Mouse (Mus musculus) MEL (cell line): ENCODE results near the gene Cd47. TPM values are rescaled to one million over a fixed set of nuclear protein-coding genes. Genes with fewer than 3 reads are reported as not detected.
A peak's percentile ranks its signal among the peaks of the same experiment; 100 is the strongest.

Experiments
- DNase-seq: peaks from one replicate; pipeline ENCODE4 v3.0.0; 2011; ENCODE audit warnings: low read depth, low spot score
- H3K27ac ChIP-seq: 2 replicates; pipeline ENCODE4 v1.5.1; 2012; ENCODE audit warnings: low read depth, mild to moderate bottlenecking, control low read depth, low read length, moderate library complexity; ENCODE audit not compliant: control insufficient read depth
- H3K27me3 ChIP-seq, 2 experiments: fragments of 150-350 bp in 1 of 2; sonication (generic) in 1 of 2; 2 replicates each; pipeline ENCODE4 v1.6.1; 2012; ENCODE audit warnings: low read length in 2 of 2, mild to moderate bottlenecking in 2 of 2, improper control_type of control experiment in 1 of 2, moderate library complexity in 1 of 2; ENCODE audit not compliant: insufficient read depth in 2 of 2, control insufficient read depth in 1 of 2
- H3K36me3 ChIP-seq, 2 experiments: 2 replicates each; pipeline ENCODE4 v1.6.1; 2012 to 2014; ENCODE audit warnings: low read length in 2 of 2, improper control_type of control experiment in 1 of 2, inconsistent platforms in 1 of 2, mild to moderate bottlenecking in 1 of 2; ENCODE audit not compliant: insufficient read depth in 2 of 2, control insufficient read depth in 1 of 2
- H3K4me1 ChIP-seq, 2 experiments: fragments of 150-350 bp in 1 of 2; sonication (generic) in 1 of 2; 2 replicates each; pipeline ENCODE4 v1.6.1; 2012; ENCODE audit warnings: low read length in 2 of 2, improper control_type of control experiment in 1 of 2, mild to moderate bottlenecking in 1 of 2; ENCODE audit not compliant: insufficient read depth in 2 of 2, control insufficient read depth in 1 of 2
- H3K4me3 ChIP-seq, 2 experiments: fragments of 150-350 bp in 1 of 2; sonication (generic) in 1 of 2; 2 replicates each; pipeline ENCODE4 v1.5.1; 2012; ENCODE audit warnings: low read depth in 2 of 2, low read length in 2 of 2, mild to moderate bottlenecking in 2 of 2, moderate library complexity in 2 of 2, control low read depth in 1 of 2, improper control_type of control experiment in 1 of 2; ENCODE audit not compliant: control insufficient read depth in 1 of 2, insufficient read depth in 1 of 2
- H3K79me2 ChIP-seq: 2 replicates; pipeline ENCODE4 v1.6.1; 2012; ENCODE audit warnings: mild to moderate bottlenecking, low read length, moderate library complexity; ENCODE audit not compliant: control insufficient read depth, poor library complexity, insufficient read depth
- H3K9ac ChIP-seq: 2 replicates; pipeline ENCODE4 v1.6.1; 2012; ENCODE audit warnings: low read depth, mild to moderate bottlenecking, control low read depth, low read length, moderate library complexity; ENCODE audit not compliant: control insufficient read depth, poor library complexity, severe bottlenecking
- H3K9me3 ChIP-seq: fragments of 150-350 bp; sonication (generic); replicated peaks from 2 replicates; pipeline ENCODE4 v1.6.1; 2012; ENCODE audit warnings: mild to moderate bottlenecking, low read length, improper control_type of control experiment, moderate library complexity; ENCODE audit not compliant: insufficient read depth
- BHLHE40 ChIP-seq: IDR thresholded peaks from 2 replicates; pipeline ENCODE4 v1.6.1; 2012; ENCODE audit warnings: low read depth, mild to moderate bottlenecking, inconsistent platforms, low read length, improper control_type of control experiment, borderline replicate concordance
- CHD1 ChIP-seq: IDR thresholded peaks from 2 replicates; pipeline ENCODE4 v1.6.1; 2012; ENCODE audit warnings: low read depth, mild to moderate bottlenecking, inconsistent platforms, low read length, improper control_type of control experiment
- CHD2 ChIP-seq: IDR thresholded peaks from 2 replicates; pipeline ENCODE4 v1.6.1; 2011; ENCODE audit warnings: low read length, improper control_type of control experiment
- CTCF ChIP-seq, 3 experiments: IDR thresholded peaks in 2 of 3; conservative IDR thresholded peaks in 1 of 3; 2 replicates each; pipeline ENCODE4 v1.5.1; 2011 to 2012; ENCODE audit warnings: low read length in 3 of 3, low read depth in 2 of 3, mild to moderate bottlenecking in 2 of 3, improper control_type of control experiment in 1 of 3, inconsistent platforms in 1 of 3, mixed read lengths in 1 of 3, moderate library complexity in 1 of 3; ENCODE audit not compliant: control insufficient read depth in 1 of 3, insufficient read depth in 1 of 3, poor library complexity in 1 of 3, severe bottlenecking in 1 of 3
- ETS1 ChIP-seq: IDR thresholded peaks from 2 replicates; pipeline ENCODE4 v1.6.1; 2012; ENCODE audit warnings: low read depth, mild to moderate bottlenecking, inconsistent platforms, low read length, improper control_type of control experiment, moderate library complexity
- GABPA ChIP-seq: IDR thresholded peaks from 2 replicates; pipeline ENCODE4 v1.6.1; 2012; ENCODE audit warnings: low read depth, mild to moderate bottlenecking, inconsistent platforms, low read length, improper control_type of control experiment, moderate library complexity
- GATA1 ChIP-seq: IDR thresholded peaks from 2 replicates; pipeline ENCODE4 v1.6.1; 2011; ENCODE audit warnings: low read depth, low read length, improper control_type of control experiment
- HCFC1 ChIP-seq: IDR thresholded peaks from 2 replicates; pipeline ENCODE4 v1.6.1; 2012; ENCODE audit warnings: low read depth, mild to moderate bottlenecking, inconsistent platforms, low read length, improper control_type of control experiment, moderate library complexity
- MAFK ChIP-seq: IDR thresholded peaks from 2 replicates; pipeline ENCODE4 v1.6.1; 2011; ENCODE audit warnings: low read depth, mild to moderate bottlenecking, low read length, improper control_type of control experiment, borderline replicate concordance
- MAX ChIP-seq: IDR thresholded peaks from 2 replicates; pipeline ENCODE4 v1.6.1; 2011; ENCODE audit warnings: low read length, improper control_type of control experiment
- MAZ ChIP-seq: IDR thresholded peaks from 2 replicates; pipeline ENCODE4 v1.6.1; 2012; ENCODE audit warnings: low read depth, mild to moderate bottlenecking, inconsistent platforms, low read length, improper control_type of control experiment
- MXI1 ChIP-seq: IDR thresholded peaks from 2 replicates; pipeline ENCODE4 v1.6.1; 2011; ENCODE audit warnings: mild to moderate bottlenecking, low read depth, low read length, improper control_type of control experiment
- MYB ChIP-seq: IDR thresholded peaks from 2 replicates; pipeline ENCODE4 v1.6.1; 2011; ENCODE audit warnings: mild to moderate bottlenecking, low read depth, low read length, improper control_type of control experiment
- NELFE ChIP-seq: IDR thresholded peaks from 2 replicates; pipeline ENCODE4 v1.6.1; 2011; ENCODE audit warnings: low read depth, low read length, improper control_type of control experiment
- NRF1 ChIP-seq: IDR thresholded peaks from 2 replicates; pipeline ENCODE4 v1.6.1; 2014; ENCODE audit warnings: low read depth, mild to moderate bottlenecking, inconsistent platforms, low read length, improper control_type of control experiment, moderate library complexity; ENCODE audit not compliant: poor library complexity, insufficient read depth, severe bottlenecking
- POLR2AphosphoS2 ChIP-seq: IDR thresholded peaks from 2 replicates; pipeline ENCODE4 v1.6.1; 2011; ENCODE audit warnings: low read length, improper control_type of control experiment
- POLR2AphosphoS5 ChIP-seq: IDR thresholded peaks from 2 replicates; pipeline ENCODE4 v1.6.1; 2012; ENCODE audit warnings: low read depth, borderline replicate concordance, mild to moderate bottlenecking, inconsistent platforms, low read length, moderate library complexity, mixed read lengths
- RAD21 ChIP-seq: IDR thresholded peaks from 2 replicates; pipeline ENCODE4 v1.6.1; 2011; ENCODE audit warnings: mild to moderate bottlenecking, low read depth, low read length, improper control_type of control experiment
- RCOR1 ChIP-seq: IDR thresholded peaks from 2 replicates; pipeline ENCODE4 v1.6.1; 2012; ENCODE audit warnings: low read depth, mild to moderate bottlenecking, inconsistent platforms, low read length, improper control_type of control experiment
- SIN3A ChIP-seq: IDR thresholded peaks from 2 replicates; pipeline ENCODE4 v1.6.1; 2012; ENCODE audit warnings: low read length, improper control_type of control experiment, inconsistent platforms
- SMC3 ChIP-seq: IDR thresholded peaks from 2 replicates; pipeline ENCODE4 v1.6.1; 2011; ENCODE audit warnings: low read depth, low read length, improper control_type of control experiment
- TAL1 ChIP-seq: IDR thresholded peaks from 2 replicates; pipeline ENCODE4 v1.6.1; 2012; ENCODE audit warnings: mild to moderate bottlenecking, inconsistent platforms, low read length, moderate library complexity, mixed read lengths
- TBP ChIP-seq: IDR thresholded peaks from 2 replicates; pipeline ENCODE4 v1.8.0; 2011; ENCODE audit warnings: low read depth, low read length, improper control_type of control experiment
- UBTF ChIP-seq: IDR thresholded peaks from 2 replicates; pipeline ENCODE4 v1.6.1; 2012; ENCODE audit warnings: low read depth, mild to moderate bottlenecking, inconsistent platforms, low read length, improper control_type of control experiment, moderate library complexity, borderline replicate concordance; ENCODE audit not compliant: insufficient read depth
- USF1 ChIP-seq: IDR thresholded peaks from 2 replicates; pipeline ENCODE4 v1.6.1; 2014; ENCODE audit warnings: low read depth, mild to moderate bottlenecking, inconsistent platforms, low read length, improper control_type of control experiment, moderate library complexity
- USF2 ChIP-seq, 2 experiments: IDR thresholded peaks; 2 replicates each; pipeline ENCODE4 v1.6.1; 2011 to 2012; ENCODE audit warnings: improper control_type of control experiment in 2 of 2, low read length in 2 of 2, borderline replicate concordance in 1 of 2, inconsistent platforms in 1 of 2, low read depth in 1 of 2, mild to moderate bottlenecking in 1 of 2; ENCODE audit not compliant: insufficient read depth in 1 of 2
- ZC3H11A ChIP-seq: IDR thresholded peaks from 2 replicates; pipeline ENCODE4 v1.6.1; 2012; ENCODE audit warnings: low read depth, mild to moderate bottlenecking, inconsistent platforms, low read length, improper control_type of control experiment
- ZNF384 ChIP-seq: IDR thresholded peaks from 2 replicates; pipeline ENCODE4 v1.6.1; 2012; ENCODE audit warnings: low read depth, mild to moderate bottlenecking, inconsistent platforms, low read length, improper control_type of control experiment
- polyA plus RNA-seq, 2 experiments: library from polyadenylated mRNA; stranded (reverse) in 1 of 2; unstranded in 1 of 2; fragments of >175 nt in 1 of 2; fragments of >200 nt in 1 of 2; gene quantifications; 2 replicates each; pipeline versions ENCODE4 v1.2.1 to v1.2.4; 2012; ENCODE audit warnings: low replicate concordance in 2 of 2, low read depth in 1 of 2; ENCODE audit not compliant: insufficient read length in 2 of 2, insufficient read depth in 1 of 2, missing spikeins in 1 of 2
- total RNA-seq: library from RNA; depleted of rRNA; stranded (reverse); fragments of 300-350 nt; gene quantifications from 2 replicates; pipeline ENCODE4 v1.2.3, GENCODE M21; 2012

Gene Cd47
- total and polyA plus RNA-seq, 3 experiments: 45.9 to 57.5 (median 51.7) TPM

GRCm38 (mm10) chr16:49904248-49904930 is 104.1 kb downstream of the Cd47 start:
- no peaks in the 10 kb centered on the region for H3K27me3 ChIP-seq
- H3K9me3 ChIP-seq: no peaks in the 10 kb centered on the region
- H3K27ac ChIP-seq: peak overlapping the region; percentile 85; the same call in 1 of the 2 replicates
- peaks cover 7 to 57% of the 10 kb centered on the region in 2 experiments; a peak in 3 of 4 replicates for H3K36me3 ChIP-seq
- no peak overlapping the region for H3K9ac ChIP-seq
- no peak overlapping the region for H3K4me3 ChIP-seq
- no peak for DNase-seq
- TF ChIP-seq UBTF (no peak), MAFK (no peak), NELFE (no peak), RAD21 (no peak), ETS1 (no peak)
- peaks cover under 1% of the 10 kb centered on the region; the same call in 1 of the 2 replicates for H3K79me2 ChIP-seq
- H3K4me1 ChIP-seq: peaks cover 26 to 29% of the 10 kb centered on the region in 2 experiments

- Histone ChIP-seq H3K4me3 (peak overlapping the region in 1 of 2 experiments; percentile 32; a peak in 2 of 4 replicates), H3K9ac (peak overlapping the region; percentile 62), H3K4me1 (peaks cover 26 to 29% of the 10 kb centered on the region in 2 experiments), H3K27me3 (no peaks in the 10 kb centered on the region), H3K27ac (peak overlapping the region; percentile 85), H3K79me2 (no peaks in the 10 kb centered on the region), H3K9me3 (no peaks in the 10 kb centered on the region), H3K36me3 (peaks cover 7 to 57% of the 10 kb centered on the region in 2 experiments; a peak in 3 of 4 replicates)
- peak; percentile 80 for DNase-seq
- TF ChIP-seq MAX (0 out of 2 replicates have a peak, but pooled peaks have one; percentile 17), USF1 (no peak), SIN3A (peak; percentile 72; the same call in 1 of the 2 replicates), RAD21 (no peak), TBP (0 out of 2 replicates have a peak, but pooled peaks have one; percentile 21), NELFE (no peak), CTCF (IDR thresholded peaks at IDR 0.05 in 2 of 3, conservative IDR thresholded peaks at IDR 0.05 in 1 of 3; ENCODE audit: control insufficient read depth in 1 of 3, insufficient read depth in 1 of 3, low read depth in 2 of 3, low read length in 3 of 3, poor library complexity in 1 of 3, severe bottlenecking in 1 of 3) (no peak), RCOR1 (peak; percentile 65; the same call in 1 of the 2 replicates), MYB (peak; percentile 75), MXI1 (peak; percentile 37; the same call in 1 of the 2 replicates), ZNF384 (no peak), TAL1 (peak; percentile 32; the same call in 1 of the 2 replicates), USF2 (IDR thresholded peaks at IDR 0.05; ENCODE audit: borderline replicate concordance in 1 of 2, insufficient read depth in 1 of 2, low read depth in 1 of 2, low read length in 2 of 2) (no peak), CHD2 (peak; percentile 82), POLR2AphosphoS2 (0 out of 2 replicates have a peak, but pooled peaks have one; percentile 37), ZC3H11A (no peak), MAFK (peak; percentile 10; the same call in 1 of the 2 replicates), HCFC1 (peak; percentile 55; the same call in 1 of the 2 replicates), ETS1 (peak; percentile 86), BHLHE40 (peak; percentile 53; the same call in 1 of the 2 replicates), GATA1 (peak; percentile 86), UBTF (no peak), SMC3 (0 out of 2 replicates have a peak, but pooled peaks have one; percentile 30), MAZ (peak; percentile 33; the same call in 1 of the 2 replicates), NRF1 (no peak), POLR2AphosphoS5 (no peak), CHD1 (no peak), GABPA (no peak)
These were observed 104.7 kb downstream of the Cd47 start for GRCm38 (mm10) chr16:49905041-49905440.
